Mouse (Mus musculus): ENCODE results near the gene Ddx18. TPM values are rescaled to one million over a fixed set of nuclear protein-coding genes. Genes with fewer than 3 reads are reported as not detected.
A peak's percentile ranks its signal among the peaks of the same experiment; 100 is the strongest.

Gene Ddx18
- polyA plus RNA-seq, 1 experiment from 2014 or later = 53.3 TPM

GRCm38 (mm10) chr1:121581133-121581855 lies 13.5 kb upstream of the Ddx18 start:
- no peak overlapping the region for H3K4me3 ChIP-seq (replicated peaks; ENCODE audit: low read length)
- H3K9ac ChIP-seq (ENCODE audit: low read length) = no peak overlapping the region
- 82% methylated on average over 5 of the region's 5 CpGs for WGBS
- H3K9me3 ChIP-seq (replicated peaks; ENCODE audit: control insufficient read depth, low read length) = no peaks in the 10 kb centered on the region
- H3K36me3 ChIP-seq (ENCODE audit: control insufficient read depth, insufficient read depth, low read length) = no peaks in the 10 kb centered on the region
- H3K4me2 ChIP-seq (ENCODE audit: low read depth, low read length) = no peak overlapping the region
- no peaks in the 10 kb centered on the region for H3K27me3 ChIP-seq (ENCODE audit: control insufficient read depth, insufficient read depth, low read length)
- no peak overlapping the region for H3K27ac ChIP-seq (ENCODE audit: low read length)
- no peak for ATAC-seq (ENCODE audit: insufficient read depth, low FRiP score)
- H3K4me1 ChIP-seq (ENCODE audit: control insufficient read depth, insufficient read depth, low read length) = no peaks in the 10 kb centered on the region

- H3K9me3 ChIP-seq (replicated peaks; ENCODE audit: control insufficient read depth, low read length) = no peaks in the 10 kb centered on the region
- 41% methylated on average over 1 of the region's 1 CpGs for WGBS
- no peak overlapping the region for H3K4me2 ChIP-seq (ENCODE audit: low read depth, low read length)
- no peak overlapping the region for H3K9ac ChIP-seq (ENCODE audit: low read length)
- no peaks in the 10 kb centered on the region for H3K4me1 ChIP-seq (ENCODE audit: control insufficient read depth, insufficient read depth, low read length)
- H3K27ac ChIP-seq (ENCODE audit: low read length) = no peak overlapping the region
- no peak overlapping the region for H3K4me3 ChIP-seq (replicated peaks; ENCODE audit: low read length)
- H3K27me3 ChIP-seq (ENCODE audit: control insufficient read depth, insufficient read depth, low read length) = no peaks in the 10 kb centered on the region
- no peaks in the 10 kb centered on the region for H3K36me3 ChIP-seq (ENCODE audit: control insufficient read depth, insufficient read depth, low read length)
- ATAC-seq (ENCODE audit: insufficient read depth, low FRiP score) = no peak
Observed at GRCm38 (mm10) chr1:121577491-121577890, 9.7 kb upstream of the Ddx18 start.

GRCm38 (mm10) chr1:121570522-121570921 lies 2.7 kb upstream of the Ddx18 start:
- WGBS = 82% methylated on average over 7 of the region's 7 CpGs

GRCm38 (mm10) chr1:121557861-121558260 lies 9.9 kb downstream of the Ddx18 start:
- no peak overlapping the region for H3K9ac ChIP-seq (ENCODE audit: low read length)
- 92% methylated on average over 5 of the region's 5 CpGs for WGBS

More at GRCm38 (mm10) chr1:121570522-121570921, 2.7 kb upstream of the Ddx18 start:
- Histone ChIP-seq H3K27me3 (ENCODE audit: control insufficient read depth, insufficient read depth, low read length) (no peaks in the 10 kb centered on the region), H3K9ac (ENCODE audit: low read length) (no peak overlapping the region), H3K36me3 (ENCODE audit: control insufficient read depth, insufficient read depth, low read length) (no peaks in the 10 kb centered on the region), H3K27ac (ENCODE audit: low read length) (no peak overlapping the region), H3K9me3 (replicated peaks; ENCODE audit: control insufficient read depth, low read length) (no peaks in the 10 kb centered on the region), H3K4me3 (replicated peaks; ENCODE audit: low read length) (no peak overlapping the region), H3K4me2 (ENCODE audit: low read depth, low read length) (no peak overlapping the region), H3K4me1 (ENCODE audit: control insufficient read depth, insufficient read depth, low read length) (peaks cover 8% of the 10 kb centered on the region; the same call in 1 of the 2 replicates)
- no peak for ATAC-seq (ENCODE audit: insufficient read depth, low FRiP score)

GRCm38 (mm10) chr1:121551457-121551835 lies 16.3 kb downstream of the Ddx18 start:
- 90% methylated on average over 7 of the region's 7 CpGs for WGBS
- no peak for ATAC-seq (ENCODE audit: insufficient read depth, low FRiP score)
- Histone ChIP-seq H3K36me3 (ENCODE audit: control insufficient read depth, insufficient read depth, low read length) (peaks cover 16% of the 10 kb centered on the region; the same call in 1 of the 2 replicates), H3K27me3 (ENCODE audit: control insufficient read depth, insufficient read depth, low read length) (no peaks in the 10 kb centered on the region), H3K4me2 (ENCODE audit: low read depth, low read length) (no peak overlapping the region), H3K4me1 (ENCODE audit: control insufficient read depth, insufficient read depth, low read length) (no peaks in the 10 kb centered on the region), H3K27ac (ENCODE audit: low read length) (no peak overlapping the region), H3K4me3 (replicated peaks; ENCODE audit: low read length) (no peak overlapping the region), H3K9ac (ENCODE audit: low read length) (no peak overlapping the region), H3K9me3 (replicated peaks; ENCODE audit: control insufficient read depth, low read length) (no peaks in the 10 kb centered on the region)

More at GRCm38 (mm10) chr1:121557861-121558260, 9.9 kb downstream of the Ddx18 start:
- H3K9me3 ChIP-seq (replicated peaks; ENCODE audit: control insufficient read depth, low read length) = no peaks in the 10 kb centered on the region
- H3K27me3 ChIP-seq (ENCODE audit: control insufficient read depth, insufficient read depth, low read length) = no peaks in the 10 kb centered on the region
- ATAC-seq (ENCODE audit: insufficient read depth, low FRiP score) = 0 out of 2 replicates have a peak, but pooled peaks have one; percentile 13
- no peaks in the 10 kb centered on the region for H3K4me1 ChIP-seq (ENCODE audit: control insufficient read depth, insufficient read depth, low read length)
- no peak overlapping the region for H3K4me2 ChIP-seq (ENCODE audit: low read depth, low read length)
- H3K4me3 ChIP-seq (replicated peaks; ENCODE audit: low read length) = no peak overlapping the region
- H3K27ac ChIP-seq (ENCODE audit: low read length) = no peak overlapping the region
- peaks cover 54% of the 10 kb centered on the region for H3K36me3 ChIP-seq (ENCODE audit: control insufficient read depth, insufficient read depth, low read length)

GRCm38 (mm10) chr1:121550801-121551456 lies 16.9 kb downstream of the Ddx18 start:
- no peak overlapping the region for H3K4me3 ChIP-seq (replicated peaks; ENCODE audit: low read length)
- H3K27me3 ChIP-seq (ENCODE audit: control insufficient read depth, insufficient read depth, low read length) = no peaks in the 10 kb centered on the region
- H3K36me3 ChIP-seq (ENCODE audit: control insufficient read depth, insufficient read depth, low read length) = peaks cover 13% of the 10 kb centered on the region; the same call in 1 of the 2 replicates
- no peak overlapping the region for H3K9ac ChIP-seq (ENCODE audit: low read length)
- H3K27ac ChIP-seq (ENCODE audit: low read length) = no peak overlapping the region
- 86% methylated on average over 16 of the region's 16 CpGs for WGBS
- no peaks in the 10 kb centered on the region for H3K4me1 ChIP-seq (ENCODE audit: control insufficient read depth, insufficient read depth, low read length)
- H3K4me2 ChIP-seq (ENCODE audit: low read depth, low read length) = no peak overlapping the region
- ATAC-seq (ENCODE audit: insufficient read depth, low FRiP score) = no peak
- no peaks in the 10 kb centered on the region for H3K9me3 ChIP-seq (replicated peaks; ENCODE audit: control insufficient read depth, low read length)

- Histone ChIP-seq H3K27ac (ENCODE audit: low read length) (no peak overlapping the region), H3K27me3 (ENCODE audit: control insufficient read depth, insufficient read depth, low read length) (no peaks in the 10 kb centered on the region), H3K4me1 (ENCODE audit: control insufficient read depth, insufficient read depth, low read length) (no peaks in the 10 kb centered on the region), H3K36me3 (ENCODE audit: control insufficient read depth, insufficient read depth, low read length) (0 out of 2 replicates have a peak, but pooled peaks cover 8% of the 10 kb centered on the region), H3K4me2 (ENCODE audit: low read depth, low read length) (no peak overlapping the region), H3K9ac (ENCODE audit: low read length) (no peak overlapping the region), H3K9me3 (replicated peaks; ENCODE audit: control insufficient read depth, low read length) (no peaks in the 10 kb centered on the region), H3K4me3 (replicated peaks; ENCODE audit: low read length) (no peak overlapping the region)
- no peak for ATAC-seq (ENCODE audit: insufficient read depth, low FRiP score)
- whole genome bisulfite sequencing = 67% methylated on average over 4 of the region's 4 CpGs
Observed at GRCm38 (mm10) chr1:121549456-121549855, 18.3 kb downstream of the Ddx18 start.

- H3K4me1 ChIP-seq (ENCODE audit: control insufficient read depth, insufficient read depth, low read length) = no peaks in the 10 kb centered on the region
- H3K36me3 ChIP-seq (ENCODE audit: control insufficient read depth, insufficient read depth, low read length) = 0 out of 2 replicates have a peak, but pooled peaks cover 4% of the 10 kb centered on the region
- H3K27ac ChIP-seq (ENCODE audit: low read length) = no peak overlapping the region
- H3K9ac ChIP-seq (ENCODE audit: low read length) = no peak overlapping the region
- no peak for ATAC-seq (ENCODE audit: insufficient read depth, low FRiP score)
- H3K9me3 ChIP-seq (replicated peaks; ENCODE audit: control insufficient read depth, low read length) = no peaks in the 10 kb centered on the region
- 85% methylated on average over 4 of the region's 4 CpGs for WGBS
- no peak overlapping the region for H3K4me2 ChIP-seq (ENCODE audit: low read depth, low read length)
- H3K4me3 ChIP-seq (replicated peaks; ENCODE audit: low read length) = no peak overlapping the region
- H3K27me3 ChIP-seq (ENCODE audit: control insufficient read depth, insufficient read depth, low read length) = no peaks in the 10 kb centered on the region
Observed at GRCm38 (mm10) chr1:121548667-121549066, 19.1 kb downstream of the Ddx18 start.

- H3K27me3 ChIP-seq (ENCODE audit: control insufficient read depth, insufficient read depth, low read length) = no peaks in the 10 kb centered on the region
- no peak overlapping the region for H3K27ac ChIP-seq (ENCODE audit: low read length)
- H3K4me2 ChIP-seq (ENCODE audit: low read depth, low read length) = no peak overlapping the region
- no peak overlapping the region for H3K9ac ChIP-seq (ENCODE audit: low read length)
- no peaks in the 10 kb centered on the region for H3K9me3 ChIP-seq (replicated peaks; ENCODE audit: control insufficient read depth, low read length)
- WGBS = 65% methylated on average over 2 of the region's 2 CpGs
- 0 out of 2 replicates have a peak, but pooled peaks cover 4% of the 10 kb centered on the region for H3K36me3 ChIP-seq (ENCODE audit: control insufficient read depth, insufficient read depth, low read length)
- no peak for ATAC-seq (ENCODE audit: insufficient read depth, low FRiP score)
- H3K4me1 ChIP-seq (ENCODE audit: control insufficient read depth, insufficient read depth, low read length) = no peaks in the 10 kb centered on the region
- no peak overlapping the region for H3K4me3 ChIP-seq (replicated peaks; ENCODE audit: low read length)
Observed at GRCm38 (mm10) chr1:121546844-121547243, 20.9 kb downstream of the Ddx18 start.
